Mouse (Mus musculus) spleen, adult 2 months (tissue): ENCODE measurements around the gene Kif5a. TPM values are rescaled to one million over a fixed set of nuclear protein-coding genes. Genes with fewer than 3 reads are reported as not detected.

Source experiments
- DNase-seq, 2 experiments: peaks; one replicate each; pipeline versions ENCODE4 v3.0.0 to v3.0.0-alpha.2; 2012 to 2021; ENCODE audit warnings: low spot score in 2 of 2, low read depth in 1 of 2
- H3K27ac ChIP-seq: fragments of 200-500 bp; 2 replicates; pipeline ENCODE4 v1.5.1; 2012; ENCODE audit warnings: low read length, inconsistent platforms; ENCODE audit not compliant: insufficient read depth
- H3K27me3 ChIP-seq: fragments of 200-500 bp; 2 replicates; pipeline ENCODE4 v1.6.1; 2012; ENCODE audit warnings: mild to moderate bottlenecking, moderate library complexity, low read length, inconsistent platforms; ENCODE audit not compliant: control insufficient read depth, insufficient read depth
- H3K36me3 ChIP-seq: fragments of 200-500 bp; 2 replicates; pipeline ENCODE4 v1.6.1; 2012; ENCODE audit warnings: mild to moderate bottlenecking, low read length, inconsistent platforms; ENCODE audit not compliant: control insufficient read depth, insufficient read depth
- H3K4me1 ChIP-seq: fragments of 200-500 bp; 2 replicates; pipeline ENCODE4 v1.6.1; 2011; ENCODE audit warnings: inconsistent platforms; ENCODE audit not compliant: control insufficient read depth, insufficient read depth, insufficient read length
- H3K4me3 ChIP-seq: fragments of 200-500 bp; 2 replicates; pipeline ENCODE4 v1.5.1; 2011; ENCODE audit warnings: mild to moderate bottlenecking, inconsistent platforms; ENCODE audit not compliant: insufficient read depth, insufficient read length; ENCODE audit errors: extremely low read depth
- CTCF ChIP-seq: fragments of 200-500 bp; IDR thresholded peaks from 2 replicates; pipeline ENCODE4 v1.5.1; 2011; ENCODE audit warnings: mild to moderate bottlenecking, inconsistent platforms; ENCODE audit not compliant: insufficient read depth, insufficient read length, insufficient replicate concordance; ENCODE audit errors: extremely low read depth
- POLR2A ChIP-seq: fragments of 200-500 bp; IDR thresholded peaks from 2 replicates; pipeline ENCODE4 v1.6.1; 2011; ENCODE audit warnings: low read depth, low read length, inconsistent platforms
- WGBS: fragments of 180-500 bp; shearing (Covaris S2); methylation state at CpG from one replicate; pipeline ENCODE4 v1.1.7; 2018; 5-methylcytosine and 5-hydroxymethylcytosine counted together
- polyA plus RNA-seq: library from polyadenylated mRNA; depleted of rRNA; stranded (reverse); fragments of >200 nt; gene quantifications from 2 replicates; pipeline ENCODE4 v1.2.3, GENCODE M21; 2012

The Kif5a gene
- polyA plus RNA-seq, 1 experiment, result 0.72 TPM

DNA sequence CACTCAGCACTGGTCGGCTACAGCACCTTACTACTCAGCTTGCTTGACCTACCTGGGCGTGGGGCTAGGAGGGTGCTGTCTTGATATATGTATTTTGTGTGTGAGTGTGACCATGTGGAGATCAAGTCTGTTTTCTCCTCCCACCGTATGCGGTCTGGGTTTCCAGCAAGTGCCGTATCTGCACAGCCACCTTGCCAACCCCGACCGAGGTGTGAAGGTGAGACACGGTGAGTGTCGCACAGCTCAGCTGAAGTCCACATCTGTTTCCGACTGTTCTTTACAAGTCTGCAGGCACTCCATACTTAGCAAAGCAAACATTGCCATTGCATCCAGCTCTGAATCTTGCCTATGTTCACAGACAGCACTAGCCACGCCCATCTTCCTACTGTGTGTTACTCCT lies 40.0 kb upstream of the Kif5a start:
- H3K36me3 ChIP-seq, result peaks cover 57% of the 10 kb centered on the region
- H3K4me3 ChIP-seq, result no peak overlapping the region
- no peak for DNase-seq
- 95% methylated on average over 11 of the region's 11 CpGs for WGBS
- no peaks in the 10 kb centered on the region for H3K4me1 ChIP-seq
- no peaks in the 10 kb centered on the region for H3K27me3 ChIP-seq
- H3K27ac ChIP-seq, result no peak overlapping the region
- TF ChIP-seq CTCF (no peak), POLR2A (no peak)

DNA sequence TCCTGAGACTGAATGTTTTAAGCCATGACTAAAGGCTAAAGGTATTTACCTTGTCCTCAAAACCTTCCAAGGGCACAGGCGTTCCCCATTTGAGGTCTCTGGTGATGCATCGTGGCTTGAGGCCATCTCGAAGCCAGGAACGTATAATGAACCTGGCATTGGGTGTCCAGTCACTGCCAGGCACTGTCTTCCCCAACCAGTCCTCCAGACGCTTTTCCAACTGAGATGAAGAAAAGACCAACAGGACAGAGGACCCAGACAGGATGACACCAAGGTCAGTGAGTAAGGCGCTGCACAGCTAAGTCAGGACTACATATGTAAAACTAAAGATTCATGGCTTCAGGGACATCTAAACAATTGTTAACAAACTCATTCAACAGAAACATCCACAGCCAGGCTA lies 37.2 kb upstream of the Kif5a start:
- no peak for DNase-seq
- Histone ChIP-seq H3K36me3 (peaks cover 62% of the 10 kb centered on the region), H3K4me3 (no peak overlapping the region), H3K27me3 (no peaks in the 10 kb centered on the region), H3K4me1 (no peaks in the 10 kb centered on the region), H3K27ac (no peak overlapping the region)
- TF ChIP-seq POLR2A, result no peak
- no peak for TF ChIP-seq CTCF
- WGBS, result 93% methylated on average over 6 of the region's 6 CpGs

DNA sequence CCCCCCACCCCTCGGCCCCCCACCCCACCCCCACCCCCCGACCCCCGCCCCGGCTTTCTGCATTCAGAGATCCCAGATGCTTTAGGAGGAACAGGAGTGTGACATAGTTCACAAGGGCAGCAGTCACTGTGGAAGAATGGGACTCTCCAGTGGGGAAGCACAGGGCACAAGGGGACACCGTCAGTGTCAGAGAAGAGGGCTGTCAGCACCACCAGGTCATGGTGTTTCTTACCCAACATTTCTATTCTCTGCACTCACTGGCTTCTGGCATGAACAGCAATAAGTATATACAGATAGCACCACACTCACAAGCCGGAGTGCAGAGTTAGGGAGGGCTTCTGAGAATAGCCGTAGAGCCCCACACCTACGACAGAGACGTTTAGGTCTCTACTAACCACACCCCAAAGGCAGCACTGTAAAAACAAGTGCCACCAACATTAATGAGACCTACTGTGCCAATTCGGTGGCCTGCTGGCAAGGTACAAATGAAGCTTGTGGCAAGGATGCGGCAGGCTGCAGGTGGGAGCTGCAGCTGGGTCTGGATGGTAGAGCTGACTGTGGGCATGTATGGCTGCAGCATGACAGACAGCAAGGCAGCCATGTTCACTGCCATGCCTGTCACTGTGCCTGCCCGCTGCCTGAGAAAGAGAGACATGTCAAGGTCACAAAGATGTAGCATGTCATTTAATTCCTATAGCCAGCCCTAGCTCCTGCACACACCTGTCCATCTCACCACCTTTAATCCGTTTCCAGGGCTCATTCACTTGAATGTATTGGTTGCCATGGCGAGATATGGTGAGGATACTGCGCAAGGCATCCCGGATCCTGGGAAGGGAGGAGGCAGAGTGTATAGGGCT lies 34.1 kb upstream of the Kif5a start:
- H3K4me3 ChIP-seq, result no peak overlapping the region
- no peak for TF ChIP-seq POLR2A
- H3K27ac ChIP-seq, result no peak overlapping the region
- no peaks in the 10 kb centered on the region for H3K27me3 ChIP-seq
- 96% methylated on average over 16 of the region's 16 CpGs for WGBS
- H3K4me1 ChIP-seq, result no peaks in the 10 kb centered on the region
- DNase-seq, result no peak
- H3K36me3 ChIP-seq, result peaks cover 52% of the 10 kb centered on the region

DNA sequence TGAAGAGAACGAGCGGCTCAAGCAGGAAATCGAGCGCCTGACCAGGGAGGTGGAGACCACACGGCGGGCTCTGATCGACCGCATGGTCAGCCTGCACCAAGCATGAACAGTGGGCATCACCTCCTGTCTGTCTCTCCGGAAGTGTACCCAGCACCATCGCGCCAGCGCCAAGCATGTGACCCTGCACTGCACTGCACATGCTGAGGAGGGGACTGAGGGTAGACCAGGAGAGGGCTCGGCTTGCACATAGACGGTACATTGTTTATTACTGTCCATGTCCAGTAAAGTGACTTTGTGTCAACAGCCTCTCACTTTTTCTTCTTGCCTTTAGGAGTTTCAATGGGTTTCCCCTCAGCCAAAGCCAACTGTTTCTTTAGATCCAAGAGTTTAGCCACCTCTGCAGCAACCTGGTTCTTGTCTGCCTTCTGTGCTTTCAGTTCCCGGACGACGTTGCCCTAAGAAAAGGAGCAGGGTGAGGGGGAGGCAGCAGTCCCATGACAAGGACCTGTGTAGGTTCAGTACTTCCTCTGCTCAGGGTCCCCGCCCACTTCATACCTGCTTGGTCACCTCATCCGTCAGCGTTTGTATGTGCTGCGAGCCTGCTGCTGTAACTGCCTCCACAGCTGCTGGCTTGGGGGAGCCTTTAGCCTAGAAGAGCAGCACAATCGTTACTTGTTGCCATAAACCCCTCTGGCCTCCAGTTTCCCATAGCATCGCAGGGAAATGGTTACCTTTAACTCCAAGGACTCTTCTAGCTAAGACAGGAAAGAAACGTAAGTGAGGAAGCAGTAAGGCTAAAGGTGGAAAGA lies 33.0 kb upstream of the Kif5a start:
- H3K27ac ChIP-seq, result no peak overlapping the region
- WGBS, result 89% methylated on average over 24 of the region's 24 CpGs
- TF ChIP-seq POLR2A, result no peak
- TF ChIP-seq CTCF, result no peak
- no peak overlapping the region for H3K4me3 ChIP-seq
- no peaks in the 10 kb centered on the region for H3K27me3 ChIP-seq
- no peak for DNase-seq
- H3K4me1 ChIP-seq, result peaks cover 6% of the 10 kb centered on the region; the same call in 1 of the 2 replicates
- peaks cover 50% of the 10 kb centered on the region for H3K36me3 ChIP-seq

DNA sequence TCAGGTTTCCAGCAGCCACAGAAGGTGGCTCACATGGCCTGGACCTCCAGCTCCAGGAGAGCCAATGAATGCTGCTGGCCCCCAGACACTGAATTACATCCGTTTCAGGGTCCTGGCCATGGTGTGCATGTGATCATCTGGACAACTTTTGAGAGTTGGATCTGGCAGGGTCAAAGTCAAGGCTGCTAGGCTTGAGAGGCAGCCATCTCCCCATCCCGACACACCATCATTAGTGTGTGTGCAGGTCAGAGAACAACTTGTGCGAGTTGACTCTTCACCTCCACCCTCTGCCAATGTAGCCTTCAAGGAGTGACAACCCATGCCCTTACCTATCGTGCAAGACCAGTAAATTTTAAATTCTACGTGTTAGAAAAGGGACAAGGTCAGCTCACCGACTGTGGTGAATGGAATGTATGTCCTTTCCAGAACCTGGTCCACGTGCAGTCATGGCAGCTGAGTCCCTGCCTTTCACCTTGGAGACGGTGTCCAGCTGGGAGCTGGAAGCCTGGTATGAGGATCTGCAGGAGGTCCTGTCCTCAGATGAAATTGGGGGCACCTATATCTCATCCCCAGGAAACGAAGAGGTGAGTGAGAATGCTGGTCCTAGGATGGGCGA lies 31.9 kb upstream of the Kif5a start:
- no peak overlapping the region for H3K27ac ChIP-seq
- H3K36me3 ChIP-seq, result peaks cover 44% of the 10 kb centered on the region
- DNase-seq, result no peak
- WGBS, result 94% methylated on average over 10 of the region's 10 CpGs
- no peak overlapping the region for H3K4me3 ChIP-seq
- H3K27me3 ChIP-seq, result no peaks in the 10 kb centered on the region
- TF ChIP-seq CTCF, result no peak
- no peak for TF ChIP-seq POLR2A
- H3K4me1 ChIP-seq, result peaks cover 6% of the 10 kb centered on the region; the same call in 1 of the 2 replicates

DNA sequence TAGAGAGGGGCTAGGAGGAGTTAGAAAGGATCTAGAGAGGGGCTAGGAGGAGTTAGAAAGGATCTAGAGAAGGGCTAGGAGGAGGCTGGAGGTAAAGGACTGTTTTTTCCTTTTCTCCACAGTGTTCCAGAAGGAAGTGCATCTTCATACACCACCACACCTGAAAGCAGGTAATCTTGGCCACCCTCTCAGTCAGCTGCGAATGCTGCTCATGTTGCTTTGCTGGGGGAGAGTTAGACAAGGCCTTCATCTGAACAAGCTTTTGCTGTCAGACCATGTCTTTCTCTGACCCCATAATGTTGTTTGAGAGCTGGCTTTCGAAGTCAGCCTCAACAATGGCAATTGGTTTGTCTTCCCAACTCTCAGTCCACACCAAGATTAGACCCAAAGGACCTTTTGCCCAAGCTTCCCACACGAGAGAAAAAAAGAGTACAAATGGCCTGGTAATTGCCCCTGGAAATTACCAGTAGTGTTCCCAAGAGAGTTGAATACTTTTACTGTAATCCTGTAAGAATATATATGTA lies 30.5 kb upstream of the Kif5a start:
- Histone ChIP-seq H3K36me3 (peaks cover 34% of the 10 kb centered on the region), H3K4me3 (no peak overlapping the region), H3K27me3 (no peaks in the 10 kb centered on the region), H3K27ac (no peak overlapping the region), H3K4me1 (peaks cover 10% of the 10 kb centered on the region; the same call in 1 of the 2 replicates)
- no peak for DNase-seq
- WGBS, result 85% methylated on average over 3 of the region's 3 CpGs
- TF ChIP-seq POLR2A (no peak), CTCF (no peak)
